Mouse (Mus musculus): ENCODE measurements around the gene Ano4. TPM values are rescaled to one million over a fixed set of nuclear protein-coding genes. Genes with fewer than 3 reads are reported as not detected.

Gene Ano4
- polyA plus RNA-seq, 1 experiment: not detected

DNA sequence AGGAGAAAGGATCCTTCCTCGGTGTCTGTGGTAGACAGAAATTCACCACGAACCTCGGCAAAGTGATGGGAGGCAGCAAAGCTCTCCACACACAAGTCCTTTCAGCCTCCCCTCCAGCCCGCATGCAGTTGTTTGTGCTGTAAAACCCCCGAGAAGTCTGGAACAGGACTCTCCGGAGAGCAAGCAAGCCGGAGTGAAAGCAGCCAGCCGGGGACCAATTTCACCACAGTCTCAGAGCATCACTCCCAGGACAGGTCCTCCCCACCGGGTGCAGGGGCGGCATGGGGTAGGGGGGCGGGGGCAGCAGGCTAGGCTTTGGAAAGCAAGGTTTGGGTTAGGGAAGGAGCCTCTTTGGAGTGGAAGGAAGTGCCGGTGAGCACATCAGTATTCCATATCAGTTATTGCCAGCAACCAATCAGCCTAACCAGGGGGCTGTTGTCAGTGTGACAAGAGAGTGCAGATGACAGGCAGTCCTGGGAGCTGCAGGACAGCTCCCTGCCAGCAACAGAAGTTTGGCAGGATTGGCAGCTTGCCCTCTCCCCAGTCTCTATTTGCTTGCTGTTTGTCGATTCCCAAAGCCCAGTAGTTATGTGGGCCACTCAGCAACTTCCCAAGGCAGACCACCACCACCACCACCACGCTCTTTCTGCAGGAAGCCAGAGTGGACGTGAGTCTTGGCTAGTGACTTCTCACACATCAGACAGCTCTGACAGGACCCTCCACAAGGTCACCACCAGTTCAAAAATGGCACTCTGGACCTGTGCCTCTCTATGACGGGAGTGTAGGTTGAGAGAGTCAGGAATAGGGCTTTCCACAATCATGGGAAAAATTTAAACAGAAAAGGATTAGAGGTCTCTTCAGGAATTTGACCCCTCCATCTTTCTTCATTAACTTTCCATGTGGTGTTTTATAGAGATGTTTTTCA lies 86.8 kb downstream of the Ano4 start:
- no peaks in the 10 kb centered on the region for H3K36me3 ChIP-seq (ENCODE audit: control insufficient read depth, insufficient read depth, low read length)
- no peak overlapping the region for H3K27ac ChIP-seq (ENCODE audit: insufficient read depth, low read length)
- DNase-seq (ENCODE audit: low read depth in 1 of 2, low spot score in 2 of 2): no peak
- H3K27me3 ChIP-seq (ENCODE audit: control insufficient read depth, insufficient read depth, low read length): peaks cover 2% of the 10 kb centered on the region; the same call in 1 of the 2 replicates
- no peaks in the 10 kb centered on the region for H3K4me1 ChIP-seq (ENCODE audit: control insufficient read depth, insufficient read depth, insufficient read length)
- H3K4me3 ChIP-seq (ENCODE audit: extremely low read depth, insufficient read depth, insufficient read length): no peak overlapping the region
- no peak for TF ChIP-seq CTCF (IDR thresholded peaks at IDR 0.05; ENCODE audit: extremely low read depth, insufficient read depth, insufficient read length, insufficient replicate concordance)
- WGBS: 11% methylated on average over 16 of the region's 16 CpGs

DNA sequence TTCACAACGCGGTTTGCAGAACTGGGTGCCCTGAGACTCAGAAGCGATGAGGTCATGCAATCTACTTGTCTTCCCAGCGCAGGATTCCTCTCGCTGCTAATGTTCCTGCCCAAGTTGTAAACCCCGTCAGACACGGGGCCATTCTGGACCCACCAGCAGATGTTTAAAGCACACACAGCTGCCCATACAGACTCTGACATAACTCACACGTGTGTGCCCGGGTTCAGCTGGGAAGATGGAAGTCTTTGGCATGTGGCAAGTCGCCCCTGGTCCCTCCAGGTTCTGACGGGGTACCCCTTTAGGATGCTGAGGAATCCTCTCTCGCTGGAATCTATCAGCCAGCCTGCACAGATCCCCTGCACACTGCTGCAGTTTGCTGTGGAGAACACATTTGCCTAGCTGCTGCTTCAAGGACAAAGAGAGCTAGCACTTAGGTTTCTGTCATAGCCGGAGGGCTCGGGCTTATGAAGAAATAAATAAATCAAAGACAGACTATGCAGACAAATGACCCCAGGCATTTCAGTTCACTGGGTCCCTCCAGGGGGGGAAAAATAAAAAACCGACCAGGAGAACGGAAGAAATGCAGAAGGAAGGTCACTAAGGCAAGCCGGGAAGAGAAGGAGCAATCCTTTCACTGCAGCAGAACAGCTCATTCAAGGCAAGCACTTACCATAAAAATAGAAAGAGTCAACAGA lies 87.7 kb downstream of the Ano4 start:
- no peaks in the 10 kb centered on the region for H3K4me1 ChIP-seq (ENCODE audit: control insufficient read depth, insufficient read depth, insufficient read length)
- no peak overlapping the region for H3K27ac ChIP-seq (ENCODE audit: insufficient read depth, low read length)
- no peaks in the 10 kb centered on the region for H3K36me3 ChIP-seq (ENCODE audit: control insufficient read depth, insufficient read depth, low read length)
- TF ChIP-seq POLR2A (IDR thresholded peaks at IDR 0.05; ENCODE audit: low read depth, low read length): no peak
- TF ChIP-seq CTCF (IDR thresholded peaks at IDR 0.05; ENCODE audit: extremely low read depth, insufficient read depth, insufficient read length, insufficient replicate concordance): no peak
- no peak overlapping the region for H3K4me3 ChIP-seq (ENCODE audit: extremely low read depth, insufficient read depth, insufficient read length)
- WGBS: 6% methylated on average over 17 of the region's 17 CpGs
- no peak for DNase-seq (ENCODE audit: low read depth in 1 of 2, low spot score in 2 of 2)
- H3K27me3 ChIP-seq (ENCODE audit: control insufficient read depth, insufficient read depth, low read length): peaks cover 2% of the 10 kb centered on the region; the same call in 1 of the 2 replicates

DNA sequence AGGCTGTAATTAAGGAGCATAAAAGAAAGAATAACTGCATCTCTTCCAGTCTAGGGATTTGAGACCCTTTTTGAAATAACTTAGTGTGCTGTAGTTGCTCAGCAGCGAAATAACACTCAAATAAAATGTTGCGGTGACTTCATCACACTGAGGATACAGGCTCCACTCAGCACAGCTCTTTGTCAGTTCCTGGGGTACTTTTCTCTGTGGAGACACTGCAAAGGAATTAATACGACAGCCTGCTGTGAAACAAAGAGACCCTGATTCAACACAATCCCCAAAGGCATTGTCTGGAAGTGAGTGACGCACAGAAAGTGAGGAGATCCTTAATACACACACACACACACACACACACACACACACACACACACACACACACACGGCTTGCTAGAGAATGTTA lies 89.8 kb downstream of the Ano4 start:
- Histone ChIP-seq H3K27me3 (ENCODE audit: control insufficient read depth, insufficient read depth, low read length) (peaks cover 2% of the 10 kb centered on the region; the same call in 1 of the 2 replicates), H3K27ac (ENCODE audit: insufficient read depth, low read length) (no peak overlapping the region), H3K4me3 (ENCODE audit: extremely low read depth, insufficient read depth, insufficient read length) (no peak overlapping the region), H3K4me1 (ENCODE audit: control insufficient read depth, insufficient read depth, insufficient read length) (no peaks in the 10 kb centered on the region), H3K36me3 (ENCODE audit: control insufficient read depth, insufficient read depth, low read length) (no peaks in the 10 kb centered on the region)
- no peak for TF ChIP-seq CTCF (IDR thresholded peaks at IDR 0.05; ENCODE audit: extremely low read depth, insufficient read depth, insufficient read length, insufficient replicate concordance)
- TF ChIP-seq POLR2A (IDR thresholded peaks at IDR 0.05; ENCODE audit: low read depth, low read length): no peak
- no peak for DNase-seq (ENCODE audit: low read depth in 1 of 2, low spot score in 2 of 2)
- WGBS: 81% methylated on average over 5 of the region's 5 CpGs

GRCm38 (mm10) chr10:89253799-89254198 lies 90.8 kb downstream of the Ano4 start:
- no peak overlapping the region for H3K27ac ChIP-seq (ENCODE audit: insufficient read depth, low read length)
- H3K27me3 ChIP-seq (ENCODE audit: control insufficient read depth, insufficient read depth, low read length): peaks cover 2% of the 10 kb centered on the region; the same call in 1 of the 2 replicates
- no peak for DNase-seq (ENCODE audit: low read depth in 1 of 2, low spot score in 2 of 2)
- H3K4me3 ChIP-seq (ENCODE audit: extremely low read depth, insufficient read depth, insufficient read length): no peak overlapping the region
- H3K36me3 ChIP-seq (ENCODE audit: control insufficient read depth, insufficient read depth, low read length): no peaks in the 10 kb centered on the region
- WGBS: 82% methylated on average over 3 of the region's 3 CpGs
- TF ChIP-seq CTCF (IDR thresholded peaks at IDR 0.05; ENCODE audit: extremely low read depth, insufficient read depth, insufficient read length, insufficient replicate concordance) (no peak), POLR2A (IDR thresholded peaks at IDR 0.05; ENCODE audit: low read depth, low read length) (no peak)
- H3K4me1 ChIP-seq (ENCODE audit: control insufficient read depth, insufficient read depth, insufficient read length): no peaks in the 10 kb centered on the region

GRCm38 (mm10) chr10:89252636-89253035 lies 91.9 kb downstream of the Ano4 start:
- Histone ChIP-seq H3K4me1 (ENCODE audit: control insufficient read depth, insufficient read depth, insufficient read length) (no peaks in the 10 kb centered on the region), H3K27me3 (ENCODE audit: control insufficient read depth, insufficient read depth, low read length) (peaks cover 2% of the 10 kb centered on the region; the same call in 1 of the 2 replicates), H3K27ac (ENCODE audit: insufficient read depth, low read length) (no peak overlapping the region), H3K4me3 (ENCODE audit: extremely low read depth, insufficient read depth, insufficient read length) (no peak overlapping the region), H3K36me3 (ENCODE audit: control insufficient read depth, insufficient read depth, low read length) (no peaks in the 10 kb centered on the region)
- no peak for DNase-seq (ENCODE audit: low read depth in 1 of 2, low spot score in 2 of 2)
- WGBS: 90% methylated on average over 5 of the region's 5 CpGs
- TF ChIP-seq POLR2A (IDR thresholded peaks at IDR 0.05; ENCODE audit: low read depth, low read length) (no peak), CTCF (IDR thresholded peaks at IDR 0.05; ENCODE audit: extremely low read depth, insufficient read depth, insufficient read length, insufficient replicate concordance) (no peak)

GRCm38 (mm10) chr10:89243808-89244207 lies 100.8 kb downstream of the Ano4 start:
- Histone ChIP-seq H3K4me1 (ENCODE audit: control insufficient read depth, insufficient read depth, insufficient read length) (no peaks in the 10 kb centered on the region), H3K27me3 (ENCODE audit: control insufficient read depth, insufficient read depth, low read length) (no peaks in the 10 kb centered on the region), H3K4me3 (ENCODE audit: extremely low read depth, insufficient read depth, insufficient read length) (no peak overlapping the region), H3K36me3 (ENCODE audit: control insufficient read depth, insufficient read depth, low read length) (no peaks in the 10 kb centered on the region), H3K27ac (ENCODE audit: insufficient read depth, low read length) (no peak overlapping the region)
- DNase-seq (ENCODE audit: low read depth in 1 of 2, low spot score in 2 of 2): no peak
- TF ChIP-seq POLR2A (IDR thresholded peaks at IDR 0.05; ENCODE audit: low read depth, low read length) (no peak), CTCF (IDR thresholded peaks at IDR 0.05; ENCODE audit: extremely low read depth, insufficient read depth, insufficient read length, insufficient replicate concordance) (no peak)
- 84% methylated on average over 1 of the region's 1 CpGs for WGBS
